Mouse (Mus musculus): ENCODE data around the gene Mpig6b. TPM values are rescaled to one million over a fixed set of nuclear protein-coding genes. Genes with fewer than 3 reads are reported as not detected.
A peak's percentile ranks its signal among the peaks of the same experiment; 100 is the strongest.

The Mpig6b gene
- polyA plus RNA-seq, 1 experiment from 2014 or later = 0.16 TPM

GRCm38 (mm10) chr17:35017706-35018030 is 48.3 kb downstream of the Mpig6b start:
- H3K36me3 ChIP-seq (ENCODE audit: control insufficient read depth, insufficient read depth) = peaks cover 27% of the 10 kb centered on the region
- no peak overlapping the region for H3K4me2 ChIP-seq (ENCODE audit: low read depth, low read length)
- H3K27ac ChIP-seq (ENCODE audit: low read length) = no peak overlapping the region
- no peak overlapping the region for H3K9ac ChIP-seq (ENCODE audit: low read length)
- no peak overlapping the region for H3K4me3 ChIP-seq (ENCODE audit: low read length)
- H3K9me3 ChIP-seq (replicated peaks; ENCODE audit: control insufficient read depth, low read length) = no peaks in the 10 kb centered on the region
- WGBS = 72% methylated on average over 14 of the region's 14 CpGs
- H3K27me3 ChIP-seq (ENCODE audit: control insufficient read depth, insufficient read depth, low read length) = no peaks in the 10 kb centered on the region
- peaks cover 18% of the 10 kb centered on the region for H3K4me1 ChIP-seq (ENCODE audit: control insufficient read depth, insufficient read depth, low read length)
- ATAC-seq (replicated peaks; ENCODE audit: extremely low read depth, insufficient read depth, low FRiP score) = no peak

DNA sequence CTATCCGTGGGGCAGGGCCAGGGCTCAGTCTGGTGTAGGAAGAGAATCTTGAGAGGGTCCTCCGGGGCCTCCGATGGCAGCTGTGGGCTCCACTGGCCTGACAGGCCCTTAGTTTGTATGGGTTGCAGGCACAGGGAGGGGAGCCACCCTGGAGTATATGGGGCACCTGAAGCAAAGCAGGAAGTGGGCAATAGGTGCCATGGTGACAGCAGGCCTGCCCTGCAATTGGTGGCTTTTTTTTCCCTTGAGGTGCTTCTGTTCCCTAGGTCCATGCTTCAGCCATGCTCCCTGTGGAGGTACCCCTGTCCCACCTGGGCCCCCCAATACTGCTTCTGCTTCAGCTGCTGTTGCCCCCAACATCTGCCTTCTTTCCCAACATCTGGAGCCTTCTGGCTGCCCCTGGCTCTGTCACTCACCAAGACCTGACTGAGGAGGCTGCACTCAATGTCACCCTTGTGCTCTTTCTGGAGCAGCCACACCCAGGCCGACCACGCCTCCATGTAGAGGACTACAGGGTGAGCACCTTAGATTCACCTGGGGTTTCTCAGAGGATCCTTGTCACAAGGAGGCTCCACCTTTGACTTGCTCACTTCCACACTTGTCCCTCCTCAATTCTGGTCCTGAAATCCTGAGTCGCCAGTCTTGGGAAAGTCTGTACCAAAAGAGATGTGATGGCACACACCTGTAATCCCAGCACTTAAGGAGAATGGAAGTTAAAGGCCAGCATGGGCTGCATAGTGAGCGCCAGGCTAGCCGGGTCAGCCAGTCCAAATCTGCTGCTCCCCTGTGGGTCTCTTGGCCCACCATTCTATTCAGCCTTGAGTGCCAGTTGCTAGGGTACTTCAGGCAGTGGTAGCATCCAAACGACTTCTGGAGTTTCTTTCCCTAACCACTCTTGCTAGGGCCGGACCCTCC is 48.9 kb downstream of the Mpig6b start:
- no peaks in the 10 kb centered on the region for H3K9me3 ChIP-seq (replicated peaks; ENCODE audit: control insufficient read depth, low read length)
- no peak for ATAC-seq (replicated peaks; ENCODE audit: extremely low read depth, insufficient read depth, low FRiP score)
- H3K4me1 ChIP-seq (ENCODE audit: control insufficient read depth, insufficient read depth, low read length) = peaks cover 18% of the 10 kb centered on the region
- H3K27ac ChIP-seq (ENCODE audit: low read length) = peak overlapping the region; percentile 36; the same call in 1 of the 2 replicates
- no peak overlapping the region for H3K4me3 ChIP-seq (ENCODE audit: low read length)
- H3K27me3 ChIP-seq (ENCODE audit: control insufficient read depth, insufficient read depth, low read length) = no peaks in the 10 kb centered on the region
- peak overlapping the region; percentile 49 for H3K9ac ChIP-seq (ENCODE audit: low read length)
- WGBS = 75% methylated on average over 10 of the region's 10 CpGs
- no peak overlapping the region for H3K4me2 ChIP-seq (ENCODE audit: low read depth, low read length)
- peaks cover 33% of the 10 kb centered on the region for H3K36me3 ChIP-seq (ENCODE audit: control insufficient read depth, insufficient read depth)

GRCm38 (mm10) chr17:35016376-35016775 is 49.6 kb downstream of the Mpig6b start, which contains the start of gene Vwa7:
Vwa7 (plus strand) TSS chr17:35016579.
- Histone ChIP-seq H3K9ac (ENCODE audit: low read length) (peak within 1 kb of the TSS; percentile 49), H3K4me3 (ENCODE audit: low read length) (no peak within 1 kb of the TSS), H3K4me1 (ENCODE audit: control insufficient read depth, insufficient read depth, low read length) (peaks cover 12% of the 10 kb centered on the region), H3K27ac (ENCODE audit: low read length) (peak within 1 kb of the TSS; percentile 36; the same call in 1 of the 2 replicates), H3K9me3 (replicated peaks; ENCODE audit: control insufficient read depth, low read length) (no peaks in the 10 kb centered on the region), H3K4me2 (ENCODE audit: low read depth, low read length) (no peak within 1 kb of the TSS), H3K27me3 (ENCODE audit: control insufficient read depth, insufficient read depth, low read length) (no peaks in the 10 kb centered on the region), H3K36me3 (ENCODE audit: control insufficient read depth, insufficient read depth) (peaks cover 39% of the 10 kb centered on the region)
- 33% methylated on average over 12 of the region's 12 CpGs for WGBS
- peak; percentile 53 for ATAC-seq (replicated peaks; ENCODE audit: extremely low read depth, insufficient read depth, low FRiP score)

DNA sequence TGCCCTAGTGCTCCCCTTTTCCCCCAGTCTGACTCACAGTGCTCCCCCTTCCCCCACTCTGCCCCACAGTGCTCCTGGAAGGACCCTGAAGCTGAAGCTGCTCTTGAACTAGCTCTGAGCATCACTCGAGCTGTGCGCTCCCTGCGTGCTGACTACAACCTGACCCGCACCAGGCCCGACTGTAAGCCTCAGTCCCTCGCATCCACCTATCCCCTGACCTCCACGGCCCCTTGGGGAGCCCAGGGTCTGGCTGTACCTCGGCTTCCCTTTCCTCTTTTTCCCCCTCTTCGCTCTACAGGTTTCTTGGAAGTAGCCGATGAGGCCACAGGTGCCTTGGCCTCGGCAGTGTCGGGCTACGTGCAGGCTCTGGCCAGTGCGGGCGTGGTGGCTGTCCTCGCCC is 50.7 kb downstream of the Mpig6b start:
- Histone ChIP-seq H3K36me3 (ENCODE audit: control insufficient read depth, insufficient read depth) (peaks cover 50% of the 10 kb centered on the region), H3K4me3 (ENCODE audit: low read length) (no peak overlapping the region), H3K27me3 (ENCODE audit: control insufficient read depth, insufficient read depth, low read length) (no peaks in the 10 kb centered on the region), H3K4me2 (ENCODE audit: low read depth, low read length) (no peak overlapping the region), H3K4me1 (ENCODE audit: control insufficient read depth, insufficient read depth, low read length) (peaks cover 9% of the 10 kb centered on the region), H3K9ac (ENCODE audit: low read length) (no peak overlapping the region), H3K9me3 (replicated peaks; ENCODE audit: control insufficient read depth, low read length) (no peaks in the 10 kb centered on the region), H3K27ac (ENCODE audit: low read length) (no peak overlapping the region)
- no peak for ATAC-seq (replicated peaks; ENCODE audit: extremely low read depth, insufficient read depth, low FRiP score)
- WGBS = 91% methylated on average over 16 of the region's 16 CpGs

DNA sequence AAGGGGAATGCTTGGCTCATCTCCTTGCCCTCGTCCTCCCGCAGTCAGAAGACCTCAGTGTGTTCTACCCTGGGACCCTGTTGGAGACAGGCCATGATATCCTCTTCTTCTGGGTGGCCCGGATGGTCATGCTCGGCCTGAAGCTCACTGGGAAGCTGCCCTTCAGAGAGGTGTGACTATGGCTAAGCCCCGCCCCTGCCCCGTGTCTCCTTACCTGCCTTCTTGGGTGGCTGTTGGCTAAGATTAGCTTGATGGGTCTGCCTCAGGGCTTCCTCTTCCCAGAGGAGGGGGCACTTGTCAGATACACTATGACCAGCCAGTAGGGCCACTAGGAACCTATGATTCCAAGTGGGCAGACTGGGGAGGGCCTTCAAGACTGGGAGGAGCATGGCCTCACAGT is 52.8 kb downstream of the Mpig6b start:
- ATAC-seq (replicated peaks; ENCODE audit: extremely low read depth, insufficient read depth, low FRiP score) = no peak
- peaks cover 9% of the 10 kb centered on the region for H3K4me1 ChIP-seq (ENCODE audit: control insufficient read depth, insufficient read depth, low read length)
- H3K4me3 ChIP-seq (ENCODE audit: low read length) = no peak overlapping the region
- H3K9me3 ChIP-seq (replicated peaks; ENCODE audit: control insufficient read depth, low read length) = no peaks in the 10 kb centered on the region
- H3K36me3 ChIP-seq (ENCODE audit: control insufficient read depth, insufficient read depth) = peaks cover 54% of the 10 kb centered on the region
- H3K4me2 ChIP-seq (ENCODE audit: low read depth, low read length) = no peak overlapping the region
- 84% methylated on average over 6 of the region's 6 CpGs for WGBS
- no peaks in the 10 kb centered on the region for H3K27me3 ChIP-seq (ENCODE audit: control insufficient read depth, insufficient read depth, low read length)
- no peak overlapping the region for H3K9ac ChIP-seq (ENCODE audit: low read length)
- no peak overlapping the region for H3K27ac ChIP-seq (ENCODE audit: low read length)

Other genes starting within 250 kb of the Mpig6b start
- 17.1 and 24.4 TPM in 2 replicates for gene Stk19, start 229.2 kb downstream of the Mpig6b start, polyA plus RNA-seq (2015; fragmentation: Nextera tagmentation; extraction: Ambion mirVana)
- gene Dxo, start 229.2 kb downstream of the Mpig6b start, polyA plus RNA-seq (2015; fragmentation: Nextera tagmentation; extraction: Ambion mirVana) = 37.7 and 38.6 TPM in 2 replicates
- gene Skiv2l, start 216.0 kb downstream of the Mpig6b start, polyA plus RNA-seq (2015; fragmentation: Nextera tagmentation; extraction: Ambion mirVana) = 32.9 and 33.9 TPM in 2 replicates
- gene Nelfe, start 215.8 kb downstream of the Mpig6b start, polyA plus RNA-seq (2015; fragmentation: Nextera tagmentation; extraction: Ambion mirVana) = 57.5 and 64.3 TPM in 2 replicates
- gene Cfb, start 203.7 kb downstream of the Mpig6b start, polyA plus RNA-seq (2015; fragmentation: Nextera tagmentation; extraction: Ambion mirVana) = 1.7 and 2.5 TPM in 2 replicates
- 1.4 and 1.5 TPM in 2 replicates for gene Zbtb12, start 186.7 kb downstream of the Mpig6b start, polyA plus RNA-seq (2015; fragmentation: Nextera tagmentation; extraction: Ambion mirVana)
- not detected in 2 replicates for gene Gm20547, start 184.1 kb downstream of the Mpig6b start, polyA plus RNA-seq (2015; fragmentation: Nextera tagmentation; extraction: Ambion mirVana)
- gene C2, start 167.9 kb downstream of the Mpig6b start, polyA plus RNA-seq (2015; fragmentation: Nextera tagmentation; extraction: Ambion mirVana) = 2.2 and 2.6 TPM in 2 replicates
- gene Ehmt2, start 167.7 kb downstream of the Mpig6b start, polyA plus RNA-seq (2015; fragmentation: Nextera tagmentation; extraction: Ambion mirVana) = 39.5 and 41.5 TPM in 2 replicates
- 0.16 and 0.68 TPM in 2 replicates for gene Slc44a4, start 151.7 kb downstream of the Mpig6b start, polyA plus RNA-seq (2015; fragmentation: Nextera tagmentation; extraction: Ambion mirVana)
- gene Neu1, start 134.9 kb downstream of the Mpig6b start, polyA plus RNA-seq (2015; fragmentation: Nextera tagmentation; extraction: Ambion mirVana) = 20.1 and 20.4 TPM in 2 replicates
- gene Hspa1b, start 106.9 kb downstream of the Mpig6b start, polyA plus RNA-seq (2015; fragmentation: Nextera tagmentation; extraction: Ambion mirVana) = 0.11 and 0.18 TPM in 2 replicates
- gene Gm20481, start 96.3 kb downstream of the Mpig6b start, polyA plus RNA-seq (2015; fragmentation: Nextera tagmentation; extraction: Ambion mirVana) = not detected in 2 replicates
- 3.9 and 4.4 TPM in 2 replicates for gene Hspa1a, start 94.0 kb downstream of the Mpig6b start, polyA plus RNA-seq (2015; fragmentation: Nextera tagmentation; extraction: Ambion mirVana)
- gene Hspa1l, start 93.5 kb downstream of the Mpig6b start, polyA plus RNA-seq (2015; fragmentation: Nextera tagmentation; extraction: Ambion mirVana) = 3.1 and 4.2 TPM in 2 replicates
- gene Lsm2, start 84.3 kb downstream of the Mpig6b start, polyA plus RNA-seq (2015; fragmentation: Nextera tagmentation; extraction: Ambion mirVana) = 132 and 134 TPM in 2 replicates
- 69.9 and 75.0 TPM in 2 replicates for gene Vars, start 65.2 kb downstream of the Mpig6b start, polyA plus RNA-seq (2015; fragmentation: Nextera tagmentation; extraction: Ambion mirVana)
- gene Vwa7, start 49.6 kb downstream of the Mpig6b start, polyA plus RNA-seq (2015; fragmentation: Nextera tagmentation; extraction: Ambion mirVana) = 0.27 and 0.34 TPM in 2 replicates
- 1.9 and 3.0 TPM in 2 replicates for gene Sapcd1, start 38.2 kb downstream of the Mpig6b start, polyA plus RNA-seq (2015; fragmentation: Nextera tagmentation; extraction: Ambion mirVana)
- gene Msh5, start 19.4 kb downstream of the Mpig6b start, polyA plus RNA-seq (2015; fragmentation: Nextera tagmentation; extraction: Ambion mirVana) = 3.5 and 3.7 TPM in 2 replicates
- gene Clic1, start 16.2 kb downstream of the Mpig6b start, polyA plus RNA-seq (2015; fragmentation: Nextera tagmentation; extraction: Ambion mirVana) = 349 and 372 TPM in 2 replicates
- 171 and 193 TPM in 2 replicates for gene Ddah2, start 7.1 kb downstream of the Mpig6b start, polyA plus RNA-seq (2015; fragmentation: Nextera tagmentation; extraction: Ambion mirVana)
- gene Ly6g6c, start 796 bp downstream of the Mpig6b start, polyA plus RNA-seq (2015; fragmentation: Nextera tagmentation; extraction: Ambion mirVana) = 0.17 TPM in 1 of 2 replicates, not detected in the other
- 0.72 and 0.84 TPM in 2 replicates for gene Ly6g6e, start 10.7 kb upstream of the Mpig6b start, polyA plus RNA-seq (2015; fragmentation: Nextera tagmentation; extraction: Ambion mirVana)
- 1.9 and 3.4 TPM in 2 replicates for gene Ly6g6d, start 11.9 kb upstream of the Mpig6b start, polyA plus RNA-seq (2015; fragmentation: Nextera tagmentation; extraction: Ambion mirVana)
- gene Ly6g6f, start 19.4 kb upstream of the Mpig6b start, polyA plus RNA-seq (2015; fragmentation: Nextera tagmentation; extraction: Ambion mirVana) = 0.29 and 0.39 TPM in 2 replicates
- gene Abhd16a, start 23.1 kb upstream of the Mpig6b start, polyA plus RNA-seq (2015; fragmentation: Nextera tagmentation; extraction: Ambion mirVana) = 80.9 and 83.3 TPM in 2 replicates
- gene Ly6g5c, start 42.1 kb upstream of the Mpig6b start, polyA plus RNA-seq (2015; fragmentation: Nextera tagmentation; extraction: Ambion mirVana) = 0.72 TPM in 1 of 2 replicates, not detected in the other
- 0.57 and 0.63 TPM in 2 replicates for gene Ly6g5b, start 49.2 kb upstream of the Mpig6b start, polyA plus RNA-seq (2015; fragmentation: Nextera tagmentation; extraction: Ambion mirVana)
- 13.6 and 14.9 TPM in 2 replicates for gene Gpank1, start 55.3 kb upstream of the Mpig6b start, polyA plus RNA-seq (2015; fragmentation: Nextera tagmentation; extraction: Ambion mirVana)
- 224 and 232 TPM in 2 replicates for gene Csnk2b, start 55.9 kb upstream of the Mpig6b start, polyA plus RNA-seq (2015; fragmentation: Nextera tagmentation; extraction: Ambion mirVana)
- gene D17H6S53E, start 60.2 kb upstream of the Mpig6b start, polyA plus RNA-seq (2015; fragmentation: Nextera tagmentation; extraction: Ambion mirVana) = 10.1 and 10.2 TPM in 2 replicates
- gene Apom, start 65.9 kb upstream of the Mpig6b start, polyA plus RNA-seq (2015; fragmentation: Nextera tagmentation; extraction: Ambion mirVana) = 0.60 and 0.89 TPM in 2 replicates
- 37.5 and 40.5 TPM in 2 replicates for gene Bag6, start 69.0 kb upstream of the Mpig6b start, polyA plus RNA-seq (2015; fragmentation: Nextera tagmentation; extraction: Ambion mirVana)
- 103 and 113 TPM in 2 replicates for gene Prrc2a, start 98.7 kb upstream of the Mpig6b start, polyA plus RNA-seq (2015; fragmentation: Nextera tagmentation; extraction: Ambion mirVana)
- gene Aif1, start 109.9 kb upstream of the Mpig6b start, polyA plus RNA-seq (2015; fragmentation: Nextera tagmentation; extraction: Ambion mirVana) = 6.0 and 10.9 TPM in 2 replicates
- 7.9 and 8.2 TPM in 2 replicates for gene Lst1, start 122.3 kb upstream of the Mpig6b start, polyA plus RNA-seq (2015; fragmentation: Nextera tagmentation; extraction: Ambion mirVana)
- 3.5 and 6.4 TPM in 2 replicates for gene Ltb, start 128.3 kb upstream of the Mpig6b start, polyA plus RNA-seq (2015; fragmentation: Nextera tagmentation; extraction: Ambion mirVana)
- gene Tnf, start 135.8 kb upstream of the Mpig6b start, polyA plus RNA-seq (2015; fragmentation: Nextera tagmentation; extraction: Ambion mirVana) = 0.20 and 0.33 TPM in 2 replicates
- gene Lta, start 139.2 kb upstream of the Mpig6b start, polyA plus RNA-seq (2015; fragmentation: Nextera tagmentation; extraction: Ambion mirVana) = 0.27 and 0.79 TPM in 2 replicates
- gene Gm16181, start 154.7 kb upstream of the Mpig6b start, polyA plus RNA-seq (2015; fragmentation: Nextera tagmentation; extraction: Ambion mirVana) = 0.41 and 1.2 TPM in 2 replicates
- gene Atp6v1g2, start 167.5 kb upstream of the Mpig6b start, polyA plus RNA-seq (2015; fragmentation: Nextera tagmentation; extraction: Ambion mirVana) = 10.1 and 10.4 TPM in 2 replicates
- gene Nfkbil1, start 169.6 kb upstream of the Mpig6b start, polyA plus RNA-seq (2015; fragmentation: Nextera tagmentation; extraction: Ambion mirVana) = 8.4 and 8.8 TPM in 2 replicates
- gene Ddx39b, start 175.6 kb upstream of the Mpig6b start, polyA plus RNA-seq (2015; fragmentation: Nextera tagmentation; extraction: Ambion mirVana) = 256 and 260 TPM in 2 replicates
- gene H2-D1, start 196.5 kb upstream of the Mpig6b start, polyA plus RNA-seq (2015; fragmentation: Nextera tagmentation; extraction: Ambion mirVana) = 90.5 and 110 TPM in 2 replicates

All from heart, embryonic 16.5 days (tissue).